Mouse (Mus musculus) spleen, postnatal 10 days (tissue): ENCODE results near the gene Stx6.

Experiments
- DNase-seq, 2 experiments: peaks; one replicate each; pipeline ENCODE4 v3.0.0; 2021 to 2022; ENCODE audit warnings: low spot score in 2 of 2

The Stx6 gene

DNA sequence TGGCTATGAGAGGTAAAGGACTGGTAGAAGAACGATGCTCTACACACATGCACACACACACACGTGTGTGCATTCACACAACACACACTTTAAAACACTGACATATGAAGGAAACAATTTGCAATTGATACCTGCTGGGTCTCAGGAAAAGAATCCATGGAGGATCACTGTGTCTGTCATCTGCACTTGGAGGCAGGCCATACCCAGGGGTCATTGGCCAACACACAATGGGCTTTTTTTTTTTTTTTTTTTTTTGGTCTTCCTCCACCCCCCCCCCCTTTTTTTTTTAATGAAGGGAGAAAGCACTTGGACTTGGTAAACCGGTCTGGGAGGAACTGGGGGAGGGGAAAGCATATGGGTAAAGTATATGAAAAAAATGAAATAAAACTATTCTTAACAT is 49.3 kb downstream of the Stx6 start:
- no peak for DNase-seq

DNA sequence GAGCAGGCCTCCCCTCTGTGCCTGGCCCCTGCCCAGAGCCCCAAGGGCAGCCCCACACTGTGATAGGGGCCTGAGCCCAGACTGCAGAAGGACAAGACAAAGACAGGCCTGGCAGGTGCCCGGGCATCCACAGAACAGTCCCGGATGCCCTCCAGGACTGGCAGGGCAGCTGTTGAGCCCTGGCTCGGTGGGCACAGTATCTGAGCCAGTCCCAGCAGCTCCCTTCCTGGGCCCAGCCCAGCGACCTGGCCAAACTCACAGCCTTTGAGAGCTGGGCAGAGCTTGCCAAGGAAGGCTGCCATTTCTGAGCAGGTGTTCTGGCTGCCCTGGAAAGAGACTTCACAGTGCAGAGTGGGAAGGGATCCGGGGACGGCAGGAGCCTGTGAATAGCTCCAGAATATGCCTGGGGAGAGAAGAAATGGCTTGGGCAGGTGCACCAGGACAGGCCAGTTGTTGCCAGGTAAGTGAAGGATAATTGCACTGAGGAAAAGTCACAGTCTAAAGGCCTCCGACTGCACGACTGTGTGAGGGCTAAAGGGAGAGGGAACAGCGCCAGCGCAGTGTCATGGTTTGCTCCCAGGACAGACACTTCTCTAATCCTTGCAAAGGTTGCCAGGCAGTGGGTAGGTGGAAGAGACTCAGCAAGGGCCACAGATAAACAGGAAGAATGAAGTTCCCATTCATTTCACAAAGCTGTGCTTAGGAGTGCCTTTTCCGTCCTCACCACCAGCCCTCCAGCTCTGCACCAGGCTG is 51.7 kb downstream of the Stx6 start:
- DNase-seq: no peak

DNA sequence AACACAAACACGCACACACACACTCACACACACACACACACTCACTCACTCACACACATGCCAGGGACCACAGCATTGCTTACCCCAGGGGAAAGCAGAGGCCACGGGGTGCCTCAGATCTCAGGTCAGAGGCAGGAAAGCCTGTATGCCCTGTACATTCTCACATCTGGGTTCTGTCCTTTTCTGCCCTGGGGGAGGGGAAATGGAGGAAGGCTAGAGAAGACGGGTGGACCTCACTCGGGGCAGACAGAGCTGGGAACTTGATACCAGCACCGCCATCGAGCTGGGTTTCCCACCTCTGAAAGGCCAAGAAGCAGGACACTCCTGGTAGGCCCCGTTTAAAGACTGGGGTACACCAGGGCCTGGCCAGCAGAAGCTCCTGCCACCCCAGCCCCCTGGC is 52.5 kb downstream of the Stx6 start:
- no peak for DNase-seq

DNA sequence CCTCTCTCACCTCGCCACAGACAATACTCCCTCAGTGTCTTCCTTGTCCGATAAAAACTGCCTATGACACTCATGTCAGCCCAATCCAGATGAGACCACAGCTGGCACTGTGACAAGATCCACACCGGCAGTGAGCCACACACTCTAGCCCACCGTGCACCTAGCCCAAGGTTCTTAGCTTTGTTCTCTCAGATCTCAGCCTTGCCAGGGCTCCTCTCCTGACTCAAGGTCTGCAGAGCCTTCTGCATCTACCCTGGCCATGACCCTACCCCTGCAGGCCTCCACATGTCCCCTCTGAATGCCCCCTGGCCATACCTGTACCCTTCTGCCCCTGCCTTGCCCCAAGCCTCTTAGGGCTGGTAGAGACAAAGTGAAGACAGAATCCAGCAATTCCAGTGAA is 53.6 kb downstream of the Stx6 start:
- no peak for DNase-seq

- no peak for DNase-seq
Measured at GRCm38 (mm10) chr1:155212493-155212892, 54.0 kb downstream of the Stx6 start.

GRCm38 (mm10) chr1:155212936-155213774 is 54.6 kb downstream of the Stx6 start:
- no peak for DNase-seq

DNA sequence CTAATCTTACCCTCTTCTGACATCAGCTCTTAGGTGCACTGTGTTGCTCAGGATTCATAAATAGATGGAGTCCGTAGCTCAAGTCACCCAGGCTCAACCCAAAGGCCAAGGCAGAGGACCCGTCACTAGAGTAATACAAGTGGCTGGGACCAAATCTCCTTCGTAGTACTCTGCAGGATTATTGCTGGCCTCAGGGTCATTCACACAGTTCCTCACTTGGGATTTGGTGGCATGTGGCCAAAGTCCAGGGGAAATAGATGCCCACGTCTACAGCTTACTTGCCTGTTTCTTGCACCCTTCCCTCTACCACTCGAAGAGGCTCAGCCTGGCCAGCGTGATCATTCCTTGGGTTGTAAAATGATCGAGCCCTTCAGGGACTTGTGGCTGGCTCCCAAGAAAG is 55.4 kb downstream of the Stx6 start:
- no peak for DNase-seq

DNA sequence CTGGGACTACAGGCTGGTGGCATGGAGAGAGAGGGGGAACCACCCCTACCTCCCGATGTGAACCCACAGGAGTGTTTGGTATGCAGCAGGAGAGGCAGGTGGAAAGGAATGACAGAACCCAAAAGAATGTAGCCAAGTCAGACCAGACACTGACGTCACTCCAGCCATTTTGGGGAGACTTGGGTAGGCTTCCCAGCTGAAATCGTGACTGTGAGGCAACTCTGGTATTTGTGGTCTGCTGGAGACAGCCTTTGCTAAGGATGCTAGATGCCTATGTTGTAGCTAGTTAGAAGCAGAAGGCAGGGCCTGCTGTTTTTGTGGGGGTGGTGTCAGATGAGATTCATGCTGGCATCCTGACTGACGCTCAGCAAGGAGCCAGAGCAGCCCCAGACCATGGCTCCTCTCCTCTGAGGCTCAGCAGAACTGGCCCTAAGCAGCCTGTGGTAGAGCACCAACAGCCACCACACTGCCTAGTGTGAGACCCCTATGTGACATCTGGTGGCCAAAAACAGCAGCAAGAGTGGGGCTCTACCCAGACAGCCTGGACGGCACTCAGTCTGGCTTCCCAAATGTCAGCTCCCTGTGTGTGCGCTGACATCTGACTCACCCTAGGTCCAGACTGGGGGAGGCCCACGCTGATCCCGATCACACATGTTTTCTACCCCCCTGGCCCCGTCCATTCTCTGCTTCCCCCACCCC is 56.7 kb downstream of the Stx6 start:
- DNase-seq: no peak

DNA sequence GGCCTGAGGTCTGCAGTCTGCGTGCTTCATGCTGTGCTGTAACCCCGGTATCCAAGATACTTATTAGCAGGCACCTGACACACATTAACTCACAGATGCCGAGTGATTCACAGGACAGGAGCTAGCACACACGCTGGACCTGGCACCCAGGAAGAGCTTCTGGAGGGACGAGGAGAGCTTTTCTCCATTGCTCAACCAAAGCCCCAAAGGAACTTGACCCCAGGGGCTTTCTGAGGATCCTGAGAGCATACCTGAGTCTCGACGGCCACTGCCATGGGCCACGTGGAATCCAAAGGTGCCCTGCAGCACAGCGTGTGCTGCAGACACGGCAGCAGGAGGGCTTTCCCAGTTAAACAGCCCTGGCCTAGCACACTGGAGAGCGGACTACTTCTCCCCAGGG is 57.8 kb downstream of the Stx6 start:
- no peak for DNase-seq

DNA sequence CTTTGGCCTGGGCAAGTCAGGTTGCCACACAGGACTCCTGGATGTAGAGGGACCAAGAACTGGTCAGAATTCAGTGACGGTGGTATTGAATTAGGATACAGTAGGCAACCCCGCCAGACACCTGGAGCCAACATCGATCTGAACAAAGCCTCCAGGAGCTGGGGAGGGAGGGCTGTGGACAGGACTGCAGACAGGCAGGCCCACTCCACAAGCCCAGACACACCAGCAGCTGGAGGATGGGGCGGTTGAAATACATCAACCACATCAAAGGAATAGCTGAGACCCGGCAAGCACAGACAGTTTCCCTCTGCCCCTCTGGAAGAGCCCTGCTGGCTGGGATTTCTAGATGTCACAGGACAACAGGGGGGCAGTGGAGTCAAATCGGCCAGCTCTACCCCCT is 58.3 kb downstream of the Stx6 start:
- no peak for DNase-seq

DNA sequence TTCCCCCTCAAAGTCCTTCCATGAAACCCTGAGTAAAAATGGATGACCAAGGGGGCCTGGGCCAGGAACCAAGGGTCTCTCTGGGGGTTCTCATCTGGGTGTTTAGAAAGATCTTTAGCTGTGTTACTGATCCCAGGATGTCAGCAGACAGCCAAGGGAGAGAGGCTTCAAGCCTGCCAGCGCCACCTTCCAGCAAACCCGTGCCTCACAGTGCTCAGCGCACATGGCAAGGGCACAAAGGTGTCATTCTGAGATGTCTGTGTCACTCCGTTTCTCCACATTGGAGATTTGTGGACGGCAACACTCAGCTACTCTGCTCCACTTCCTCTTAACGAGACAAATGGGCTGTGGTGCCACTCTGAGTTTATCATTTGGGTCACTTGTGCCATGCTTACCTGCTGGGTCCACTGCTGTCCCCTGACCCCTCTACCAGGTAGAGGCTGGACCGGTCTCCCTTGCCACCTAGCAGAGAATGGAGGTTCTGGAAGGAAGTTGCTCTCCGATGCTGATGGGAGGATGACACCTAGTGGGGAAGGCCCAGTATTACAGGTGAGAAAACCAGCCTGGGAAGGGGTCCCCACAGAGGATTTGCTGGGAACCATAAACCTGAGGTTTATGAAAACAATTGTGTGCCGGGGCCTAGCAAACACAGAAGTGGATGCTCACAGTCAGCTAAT is 59.5 kb downstream of the Stx6 start:
- DNase-seq: peak; percentile 27 to 53

DNA sequence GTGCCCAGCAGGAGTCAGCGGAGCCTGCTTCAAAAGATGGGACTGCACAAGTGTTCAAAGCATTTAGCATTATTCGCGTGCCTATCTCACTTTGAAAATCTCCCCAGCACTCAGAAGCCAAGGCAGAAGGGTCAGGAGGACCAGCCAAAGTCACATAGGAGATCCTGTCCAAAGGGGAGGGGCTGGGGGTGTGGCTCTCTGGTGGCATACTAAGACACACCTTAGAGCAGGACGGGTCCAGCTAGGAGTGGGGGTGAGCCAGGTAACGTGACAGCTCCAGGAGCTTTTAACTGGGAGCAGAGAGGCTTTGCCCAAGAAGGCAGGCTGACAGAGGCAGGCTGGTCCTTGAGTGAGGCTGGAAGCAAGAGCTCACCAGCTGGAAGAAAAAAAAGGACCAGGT is 60.4 kb downstream of the Stx6 start:
- no peak for DNase-seq

- DNase-seq: no peak
Measured at GRCm38 (mm10) chr1:155222101-155222669, 63.7 kb downstream of the Stx6 start.

GRCm38 (mm10) chr1:155223036-155223435 is 64.5 kb downstream of the Stx6 start:
- DNase-seq: peak; percentile 24 to 35

DNA sequence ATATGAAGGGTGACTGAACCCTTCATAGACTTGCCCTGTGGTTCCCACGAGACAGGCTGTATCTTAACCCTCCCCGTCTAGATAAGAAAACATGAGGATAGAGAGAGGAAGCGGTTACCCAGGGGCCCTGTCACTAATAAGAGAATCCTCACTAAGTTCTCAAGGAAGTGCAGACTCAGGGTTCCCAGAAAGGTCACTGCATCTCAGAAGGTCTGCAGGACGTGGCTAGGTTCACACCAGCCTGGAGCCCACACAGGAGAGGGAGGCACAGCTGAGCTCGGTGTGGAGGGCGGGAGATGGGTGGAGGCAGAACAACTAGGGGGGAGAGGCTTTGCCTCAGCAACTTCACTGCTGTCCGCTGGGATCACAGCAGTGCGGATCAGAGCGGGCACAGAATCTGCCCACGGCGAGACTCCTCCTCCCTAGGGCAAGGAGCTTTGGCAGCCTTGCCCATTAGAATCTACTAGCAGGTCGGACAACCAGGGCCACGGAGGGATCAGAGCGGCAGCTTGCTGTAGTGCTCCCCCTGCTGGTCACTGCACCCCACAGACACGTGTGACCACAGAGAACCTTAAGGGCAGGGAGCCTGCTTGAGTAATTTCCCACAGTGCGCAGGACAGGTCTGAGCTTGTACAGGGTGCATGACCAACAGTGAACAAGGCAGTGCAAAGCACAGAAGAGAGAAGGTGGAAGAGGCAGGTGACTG is 65.5 kb downstream of the Stx6 start:
- DNase-seq: peak; percentile 78 to 90

DNA sequence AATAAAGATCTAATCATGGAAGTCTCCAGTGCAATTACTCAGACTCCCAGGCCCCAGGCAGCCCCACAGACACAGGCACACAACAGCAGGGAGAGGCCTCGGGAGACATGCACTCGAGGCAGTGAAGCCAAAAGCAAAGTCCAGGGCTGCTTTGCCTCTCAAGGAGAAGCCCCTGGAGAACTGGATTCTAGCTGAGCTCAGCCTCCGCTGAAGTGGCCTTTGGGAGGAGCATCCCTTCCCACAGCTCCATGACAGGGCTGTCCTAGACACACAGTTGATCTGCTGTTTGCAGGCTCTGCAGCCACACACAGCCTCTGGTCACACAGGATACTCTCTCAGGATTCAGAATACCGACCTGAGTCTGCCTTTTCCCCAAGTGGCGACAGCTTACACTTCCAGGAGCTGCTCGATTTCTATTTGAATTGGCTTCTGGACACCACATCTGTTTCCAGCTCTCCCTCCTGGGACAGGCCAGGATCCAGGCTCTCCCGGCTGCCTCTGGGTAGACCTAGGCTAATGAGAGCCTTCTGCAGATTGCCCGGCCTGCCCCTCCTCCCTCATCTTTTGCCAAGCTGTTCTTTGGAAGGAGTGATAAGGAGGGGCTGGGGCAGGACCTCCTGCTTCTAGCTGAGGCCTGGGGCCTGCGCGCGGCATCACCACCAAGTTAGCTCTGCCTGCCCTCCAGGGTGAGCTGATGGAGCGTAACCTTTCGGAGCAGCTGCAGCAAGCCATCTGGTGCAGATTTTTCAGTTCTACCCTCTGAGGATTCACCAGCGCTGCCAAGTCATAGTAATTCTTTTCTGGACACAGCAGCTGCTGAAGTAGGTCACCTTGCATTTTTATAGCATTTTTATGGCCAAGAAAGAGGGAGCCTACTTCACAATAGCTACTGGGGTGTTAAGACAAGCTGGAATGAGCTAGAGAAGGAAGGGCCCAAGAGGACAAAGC is 71.2 kb downstream of the Stx6 start:
- no peak for DNase-seq

DNA sequence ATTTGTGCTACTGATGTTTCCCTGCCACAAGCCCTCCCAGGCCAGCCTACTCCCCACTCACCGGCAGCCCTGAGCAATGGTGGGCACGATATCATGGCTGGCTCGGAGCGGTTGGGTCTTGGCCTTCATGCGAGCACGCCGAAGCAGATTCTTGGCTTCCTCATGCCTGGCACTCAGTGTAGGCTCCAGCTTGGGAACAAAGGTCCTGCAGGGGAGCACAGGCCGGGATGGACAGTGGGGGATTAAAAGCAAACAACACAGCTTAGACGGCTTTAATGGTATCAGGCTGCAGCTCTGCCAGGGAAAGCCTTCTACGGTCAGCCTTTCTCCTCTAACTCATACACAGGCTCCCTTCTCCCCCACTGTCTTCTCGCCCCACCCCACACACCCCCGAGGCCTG is 73.9 kb downstream of the Stx6 start:
- no peak for DNase-seq

DNA sequence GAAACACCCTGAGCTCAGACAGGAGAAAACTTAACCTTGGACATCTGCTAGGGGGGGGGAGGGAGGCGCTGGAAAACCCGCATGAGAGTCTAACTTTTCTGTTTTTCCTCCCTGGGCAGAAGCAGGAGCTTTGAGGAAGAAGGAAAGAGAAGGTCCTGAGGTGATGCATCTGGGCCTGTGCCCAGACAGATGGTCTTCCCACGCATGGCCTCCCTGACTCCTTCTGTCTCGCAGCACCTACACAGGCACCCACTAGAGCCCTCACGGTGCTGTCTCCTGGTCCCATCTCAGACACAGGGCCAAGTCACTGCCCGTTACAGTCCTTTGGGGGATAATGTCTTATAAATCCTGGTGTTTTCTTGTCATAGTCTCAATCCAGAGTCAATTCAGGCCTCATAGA is 74.3 kb downstream of the Stx6 start:
- no peak for DNase-seq

GRCm38 (mm10) chr1:155233378-155233777 is 74.9 kb downstream of the Stx6 start:
- DNase-seq: no peak
